Mouse (Mus musculus): ENCODE data around the gene Cnih3. TPM values are rescaled to one million over a fixed set of nuclear protein-coding genes. Genes with fewer than 3 reads are reported as not detected.

Gene Cnih3
- polyA plus RNA-seq, 1 experiment = 0.37 TPM

DNA sequence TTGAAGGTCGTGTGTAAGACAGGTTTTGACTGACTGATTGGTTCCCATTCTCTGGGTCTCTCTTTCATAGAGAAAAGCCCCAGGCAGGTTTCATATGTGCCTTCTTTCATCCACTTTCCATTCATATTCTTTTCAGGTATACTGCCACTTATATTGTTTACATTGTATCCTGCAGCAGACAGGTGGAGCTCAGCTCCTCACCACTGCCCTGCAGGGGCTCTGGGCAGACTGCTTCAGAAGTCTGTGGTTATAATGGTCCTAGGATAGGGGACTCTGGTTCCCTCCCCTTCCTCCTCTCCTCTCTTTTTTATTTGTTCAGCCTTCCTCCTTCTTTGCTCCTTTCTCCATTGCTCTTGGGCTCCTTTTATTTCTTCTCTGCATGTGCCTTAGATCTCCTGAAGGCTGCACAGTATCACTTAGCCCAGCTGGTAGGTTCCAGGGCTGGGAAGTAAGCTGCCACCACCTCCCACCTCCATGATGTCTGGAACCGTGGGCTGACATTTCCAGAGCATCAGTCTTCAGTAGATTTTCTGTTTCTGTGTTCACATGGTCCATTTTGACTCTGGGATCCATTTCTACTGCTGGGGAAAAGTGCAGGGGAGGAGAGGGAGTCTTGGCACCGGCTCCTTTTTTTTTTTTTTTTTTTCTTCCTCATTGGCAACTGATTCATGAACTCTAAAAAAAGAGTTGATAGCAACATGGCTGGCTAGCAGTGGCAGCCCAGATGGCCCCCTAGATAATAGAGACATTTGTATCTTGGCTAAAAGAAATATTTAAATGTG, 16.6 kb downstream of the Cnih3 start:
- Histone ChIP-seq H3K36me3 (ENCODE audit: control insufficient read depth, insufficient read depth) (no peaks in the 10 kb centered on the region), H3K4me3 (no peak overlapping the region), H3K4me2 (ENCODE audit: low read depth) (no peak overlapping the region), H3ac (ENCODE audit: control insufficient read depth, insufficient read length) (no peak overlapping the region), H3K27me3 (ENCODE audit: control insufficient read depth, insufficient read depth, insufficient read length) (no peaks in the 10 kb centered on the region), H3K79me2 (ENCODE audit: control insufficient read depth, insufficient read depth) (no peaks in the 10 kb centered on the region)
- no peak for TF ChIP-seq USF1 (IDR thresholded peaks at IDR 0.05; ENCODE audit: low read depth)
- TF ChIP-seq POLR2AphosphoS2 (IDR thresholded peaks at IDR 0.05; ENCODE audit: insufficient read length, low read depth) = no peak
- TF ChIP-seq CEBPB (IDR thresholded peaks at IDR 0.05; ENCODE audit: insufficient read depth, poor library complexity, severe bottlenecking) = no peak
- no peak for TF ChIP-seq SRF (IDR thresholded peaks at IDR 0.05; ENCODE audit: control insufficient read depth, insufficient read length, low read depth)
- TF ChIP-seq TCF12 (IDR thresholded peaks at IDR 0.05; ENCODE audit: insufficient read depth, poor library complexity, severe bottlenecking) = no peak
- no peak for TF ChIP-seq MAX (IDR thresholded peaks at IDR 0.05; ENCODE audit: low read depth)
- TF ChIP-seq E2F4 (IDR thresholded peaks at IDR 0.05; ENCODE audit: insufficient read depth) = no peak
- no peak for TF ChIP-seq TCF3 (IDR thresholded peaks at IDR 0.05; ENCODE audit: insufficient read length, low read depth)
- no peak for TF ChIP-seq POLR2A (IDR thresholded peaks at IDR 0.05; ENCODE audit: insufficient read length, low read depth)

DNA sequence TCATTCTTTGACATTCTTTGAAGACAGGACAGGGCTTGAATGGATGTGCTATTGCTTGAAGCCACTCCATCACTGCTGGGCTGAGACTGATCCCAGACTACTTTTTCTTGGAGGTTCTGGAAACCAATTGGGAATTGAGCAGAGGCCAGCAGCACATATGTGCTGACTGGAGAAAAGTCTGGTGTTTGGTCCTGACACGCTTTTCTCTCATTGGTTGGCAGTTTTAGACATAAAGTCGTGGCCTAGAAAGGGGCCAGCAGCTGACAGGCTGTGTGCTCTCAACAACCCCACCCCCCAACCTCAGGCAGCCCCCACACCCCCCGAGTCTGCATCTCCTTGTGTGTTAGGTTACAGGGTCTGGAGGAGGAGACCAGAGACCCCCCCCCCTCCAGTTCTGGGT, 17.9 kb downstream of the Cnih3 start:
- Histone ChIP-seq H3K36me3 (ENCODE audit: control insufficient read depth, insufficient read depth) (no peaks in the 10 kb centered on the region), H3K4me2 (ENCODE audit: low read depth) (no peak overlapping the region), H3K27me3 (ENCODE audit: control insufficient read depth, insufficient read depth, insufficient read length) (no peaks in the 10 kb centered on the region), H3K79me2 (ENCODE audit: control insufficient read depth, insufficient read depth) (no peaks in the 10 kb centered on the region), H3ac (ENCODE audit: control insufficient read depth, insufficient read length) (no peak overlapping the region), H3K4me3 (no peak overlapping the region)
- no peak for TF ChIP-seq MAX (IDR thresholded peaks at IDR 0.05; ENCODE audit: low read depth)
- TF ChIP-seq TCF3 (IDR thresholded peaks at IDR 0.05; ENCODE audit: insufficient read length, low read depth) = no peak
- TF ChIP-seq TCF12 (IDR thresholded peaks at IDR 0.05; ENCODE audit: insufficient read depth, poor library complexity, severe bottlenecking) = no peak
- TF ChIP-seq MYOD1 (IDR thresholded peaks at IDR 0.05; ENCODE audit: control insufficient read depth in 1 of 3, insufficient read length in 2 of 3, low read depth in 2 of 3) = no peak
- TF ChIP-seq MYOG (IDR thresholded peaks at IDR 0.05; ENCODE audit: control insufficient read depth in 1 of 3, insufficient read depth in 1 of 3, insufficient read length in 2 of 3, low read depth in 2 of 3) = no peak
- no peak for TF ChIP-seq POLR2AphosphoS2 (IDR thresholded peaks at IDR 0.05; ENCODE audit: insufficient read length, low read depth)
- no peak for TF ChIP-seq CEBPB (IDR thresholded peaks at IDR 0.05; ENCODE audit: insufficient read depth, poor library complexity, severe bottlenecking)
- no peak for TF ChIP-seq POLR2A (IDR thresholded peaks at IDR 0.05; ENCODE audit: insufficient read length, low read depth)
- no peak for TF ChIP-seq E2F4 (IDR thresholded peaks at IDR 0.05; ENCODE audit: insufficient read depth)
- TF ChIP-seq REST (IDR thresholded peaks at IDR 0.05; ENCODE audit: insufficient read depth, insufficient read length) = no peak
- no peak for TF ChIP-seq USF1 (IDR thresholded peaks at IDR 0.05; ENCODE audit: low read depth)
- TF ChIP-seq SRF (IDR thresholded peaks at IDR 0.05; ENCODE audit: control insufficient read depth, insufficient read length, low read depth) = no peak

DNA sequence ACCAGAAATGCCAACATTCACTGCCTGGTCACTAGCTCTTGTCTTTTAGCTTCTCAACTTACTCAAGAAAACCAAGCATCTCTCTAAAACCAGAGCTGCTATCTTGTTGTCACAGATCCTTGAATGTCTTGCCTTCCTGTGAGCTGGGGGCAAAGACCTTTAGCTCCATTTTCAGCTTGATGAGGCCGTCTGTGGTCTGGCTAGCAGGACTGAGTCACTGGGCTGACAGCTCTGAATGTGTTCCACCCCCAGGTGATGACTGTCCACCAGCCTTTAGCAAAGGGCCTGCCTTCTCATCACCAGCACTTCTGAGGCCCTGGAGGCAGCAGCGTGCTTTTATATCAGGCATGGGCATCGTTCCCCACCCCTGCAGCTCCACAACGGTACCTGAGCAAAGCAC, 18.8 kb downstream of the Cnih3 start:
- no peaks in the 10 kb centered on the region for H3K79me2 ChIP-seq (ENCODE audit: control insufficient read depth, insufficient read depth)
- TF ChIP-seq TCF3 (IDR thresholded peaks at IDR 0.05; ENCODE audit: insufficient read length, low read depth) (no peak), POLR2A (IDR thresholded peaks at IDR 0.05; ENCODE audit: insufficient read length, low read depth) (no peak), MYOD1 (IDR thresholded peaks at IDR 0.05; ENCODE audit: control insufficient read depth in 1 of 3, insufficient read length in 2 of 3, low read depth in 2 of 3) (no peak), MYOG (IDR thresholded peaks at IDR 0.05; ENCODE audit: control insufficient read depth in 1 of 3, insufficient read depth in 1 of 3, insufficient read length in 2 of 3, low read depth in 2 of 3) (no peak), MAX (IDR thresholded peaks at IDR 0.05; ENCODE audit: low read depth) (no peak)
- H3ac ChIP-seq (ENCODE audit: control insufficient read depth, insufficient read length) = no peak overlapping the region

DNA sequence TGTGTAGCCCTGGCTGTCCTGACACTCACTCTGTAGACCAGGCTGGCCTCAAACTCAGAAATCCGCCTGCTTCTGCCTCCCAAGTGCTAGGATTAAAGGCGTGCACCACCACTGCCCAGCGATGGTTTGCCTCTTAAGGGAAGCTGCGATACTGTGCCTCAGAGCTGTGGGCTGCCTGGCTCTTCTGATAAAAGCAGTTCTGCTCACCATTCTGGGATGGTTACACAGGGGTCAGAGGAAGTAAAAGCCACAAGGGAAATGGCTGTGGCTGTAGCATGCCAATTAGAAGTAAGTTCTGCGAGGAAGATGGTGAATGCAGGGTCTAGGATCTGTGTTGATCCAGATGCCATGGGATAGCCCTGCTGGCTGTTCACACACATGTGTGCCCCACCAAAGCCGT, 19.9 kb downstream of the Cnih3 start:
- TF ChIP-seq MYOG (IDR thresholded peaks at IDR 0.05; ENCODE audit: control insufficient read depth in 1 of 3, insufficient read depth in 1 of 3, insufficient read length in 2 of 3, low read depth in 2 of 3) (no peak), POLR2AphosphoS2 (IDR thresholded peaks at IDR 0.05; ENCODE audit: insufficient read length, low read depth) (no peak), MAX (IDR thresholded peaks at IDR 0.05; ENCODE audit: low read depth) (no peak), E2F4 (IDR thresholded peaks at IDR 0.05; ENCODE audit: insufficient read depth) (no peak), MYOD1 (IDR thresholded peaks at IDR 0.05; ENCODE audit: control insufficient read depth in 1 of 3, insufficient read length in 2 of 3, low read depth in 2 of 3) (no peak), TCF3 (IDR thresholded peaks at IDR 0.05; ENCODE audit: insufficient read length, low read depth) (no peak)
- Histone ChIP-seq H3ac (ENCODE audit: control insufficient read depth, insufficient read length) (no peak overlapping the region), H3K4me2 (ENCODE audit: low read depth) (no peak overlapping the region), H3K27me3 (ENCODE audit: control insufficient read depth, insufficient read depth, insufficient read length) (no peaks in the 10 kb centered on the region), H3K4me3 (no peak overlapping the region), H3K36me3 (ENCODE audit: control insufficient read depth, insufficient read depth) (no peaks in the 10 kb centered on the region), H3K79me2 (ENCODE audit: control insufficient read depth, insufficient read depth) (no peaks in the 10 kb centered on the region)

More for the DNA sequence above, 18.8 kb downstream of the Cnih3 start:
- no peaks in the 10 kb centered on the region for H3K27me3 ChIP-seq (ENCODE audit: control insufficient read depth, insufficient read depth, insufficient read length)
- H3K4me2 ChIP-seq (ENCODE audit: low read depth) = peak overlapping the region; percentile 7
- H3K4me3 ChIP-seq = no peak overlapping the region
- H3K36me3 ChIP-seq (ENCODE audit: control insufficient read depth, insufficient read depth) = no peaks in the 10 kb centered on the region
